In the genomic region with DNA sequence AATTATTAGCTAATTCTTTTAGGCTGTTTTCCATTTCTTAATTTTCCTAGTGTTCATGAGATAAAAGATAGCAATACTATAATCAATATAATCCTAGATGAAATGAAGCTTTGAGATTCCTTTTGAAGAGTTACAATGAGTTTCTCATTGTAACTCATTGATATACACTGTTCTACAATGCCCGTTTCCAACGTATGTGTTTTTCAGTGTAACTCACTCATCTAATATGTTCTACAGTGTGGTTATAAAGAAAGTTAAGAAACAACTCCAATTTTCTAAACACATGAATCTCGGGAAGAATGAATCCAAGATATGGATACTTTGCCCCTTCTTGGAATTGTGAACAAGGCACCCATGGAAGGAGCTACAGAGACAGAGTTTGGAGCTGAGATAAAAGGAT, we compare ENCODE assay signal across 8 mouse cellular contexts. TPM values are rescaled to one million over a fixed set of nuclear protein-coding genes. Genes with fewer than 3 reads are reported as not detected.
DNase-seq lines count a peak whose midpoint lies in the region; ATAC-seq and TF ChIP-seq lines count a peak whose summit lies in the region.

No protein-coding gene starts in this region.

- ATAC-seq in embryonic facial prominence, embryonic 13.5 days (ENCODE audit: insufficient number of reproducible peaks, insufficient read depth, low FRiP score, low TSS enrichment, low read depth), result peak; percentile 100
- ATAC-seq in intestine, postnatal 0 days, result peak; percentile 100
- peak; percentile 100 for ATAC-seq in megakaryocyte-erythroid progenitor cell, adult 5-6 weeks (replicated peaks; ENCODE audit: low FRiP score, low TSS enrichment, poor library complexity, severe bottlenecking)

- WGBS in embryonic facial prominence, embryonic 13.5 days, result 76% methylated on average over 3 of the region's 3 CpGs
- 73% methylated on average over 3 of the region's 3 CpGs for WGBS in intestine, postnatal 0 days

- peak; percentile 92 for DNase-seq in adrenal gland, adult 2 months
- DNase-seq in heart, adult 11 months, result peak; percentile 99
- peak; percentile 100 for DNase-seq in left cerebral cortex, postnatal 14 days (ENCODE audit: low spot score in 2 of 2)
- peak; percentile 96 for DNase-seq in right cerebral cortex, postnatal 14 days
- peak; percentile 97 to 100 for DNase-seq in urinary bladder, postnatal 36 days (ENCODE audit: low spot score in 2 of 2)

- peaks cover 3% of the 10 kb centered on the region for H3K9me3 ChIP-seq in embryonic facial prominence, embryonic 13.5 days
- H3K9me3 ChIP-seq in intestine, postnatal 0 days (ENCODE audit: control insufficient read depth), result no peaks in the 10 kb centered on the region

- H3K4me2 ChIP-seq in embryonic facial prominence, embryonic 13.5 days, result no peak overlapping the region
- no peak overlapping the region for H3K4me2 ChIP-seq in intestine, postnatal 0 days (replicated peaks; ENCODE audit: low read depth)

- no peak overlapping the region for H3K27ac ChIP-seq in embryonic facial prominence, embryonic 13.5 days
- no peak overlapping the region for H3K27ac ChIP-seq in intestine, postnatal 0 days (ENCODE audit: low read depth, low read length)

- H3K36me3 ChIP-seq in embryonic facial prominence, embryonic 13.5 days, result no peaks in the 10 kb centered on the region
- H3K36me3 ChIP-seq in intestine, postnatal 0 days (ENCODE audit: control insufficient read depth, insufficient read depth), result no peaks in the 10 kb centered on the region

- no peak overlapping the region for H3K9ac ChIP-seq in embryonic facial prominence, embryonic 13.5 days
- no peak overlapping the region for H3K9ac ChIP-seq in intestine, postnatal 0 days (ENCODE audit: low read depth, low read length)

- H3K4me3 ChIP-seq in embryonic facial prominence, embryonic 13.5 days, result no peak overlapping the region
- no peak overlapping the region for H3K4me3 ChIP-seq in intestine, postnatal 0 days (ENCODE audit: low read depth, low read length)

- TF ChIP-seq CTCF in intestine, postnatal 0 days (IDR thresholded peaks at IDR 0.05; ENCODE audit: low read depth), result no peak

- no peaks in the 10 kb centered on the region; the same call in 1 of the 2 replicates for H3K27me3 ChIP-seq in embryonic facial prominence, embryonic 13.5 days
- H3K27me3 ChIP-seq in intestine, postnatal 0 days (replicated peaks; ENCODE audit: control insufficient read depth, insufficient read depth, low read length), result no peaks in the 10 kb centered on the region

- no peaks in the 10 kb centered on the region for H3K4me1 ChIP-seq in embryonic facial prominence, embryonic 13.5 days
- no peaks in the 10 kb centered on the region for H3K4me1 ChIP-seq in intestine, postnatal 0 days (replicated peaks; ENCODE audit: control insufficient read depth, insufficient read depth, low read length)

- intact Hi-C loops in left cerebral cortex, postnatal 14 days (cut with DNase I), result no loop called here

RNA-seq across cellular contexts. Expression of gene Pak3, which starts 35.5 kb away (rescaled TPM):
- total RNA-seq in adrenal gland, adult 2 months (2021), result 10 to 100 TPM; 27.4 to 30.9 TPM
- polyA plus RNA-seq in adrenal gland, adult 2 months (2012; rRNA removed), result 0.04 and 0.61 TPM in 2 replicates
- polyA plus RNA-seq in embryonic facial prominence, embryonic 13.5 days (2015; fragmentation: Nextera tagmentation; extraction: Ambion mirVana), result 17.9 and 18.4 TPM in 2 replicates
- polyA plus RNA-seq in intestine, postnatal 0 days (2015; fragmentation: Nextera tagmentation; extraction: Ambion mirVana), result 3.1 and 3.3 TPM in 2 replicates
- total RNA-seq in left cerebral cortex, postnatal 14 days (2021), result 100 to 1,000 TPM; 129 to 136 TPM
- total RNA-seq in megakaryocyte-erythroid progenitor cell, adult 5-6 weeks (2014; fragmentation: Nextera tagmentation), result not detected in 2 replicates
- not detected in 2 replicates for total RNA-seq in megakaryocyte-erythroid progenitor cell, adult 5-6 weeks (2017)

Comparison
In these comparisons a context has a peak if more than half of its experiments do, and no peak if none do; other contexts are left out.
1. RNA of gene Pak3, which starts 35.5 kb away (total RNA-seq): 129 to 136 TPM in left cerebral cortex, postnatal 14 days and 27.4 to 30.9 TPM in adrenal gland, adult 2 months; not detected in megakaryocyte-erythroid progenitor cell, adult 5-6 weeks; every median in the first group is over 10 times any median in the second.
2. Peak in every context shown above with its lines, with median percentiles within 50 percentile points of each other: DNase-seq and ATAC-seq.